Mouse (Mus musculus) forebrain, embryonic 16.5 days (tissue): ENCODE data around the gene Kcnb1. TPM values are rescaled to one million over a fixed set of nuclear protein-coding genes. Genes with fewer than 3 reads are reported as not detected.
A peak's percentile ranks its signal among the peaks of the same experiment; 100 is the strongest.

ENCODE experiments used
- ATAC-seq: fragments of 200-750 bp; cut with Nextera tagmentation; 2 replicates; pipeline ENCODE4 v1.8.0; 2017; ENCODE audit warnings: mild to moderate bottlenecking, moderate library complexity
- H3K27ac ChIP-seq: fragments of 300-500 bp; sonication (generic); 2 replicates; pipeline ENCODE4 v1.5.1; 2014; ENCODE audit warnings: low read length, control low read depth
- H3K27me3 ChIP-seq: fragments of 300-500 bp; sonication (generic); replicated peaks from 2 replicates; pipeline ENCODE4 v1.6.1; 2014; ENCODE audit warnings: low read length; ENCODE audit not compliant: control insufficient read depth, insufficient read depth
- H3K36me3 ChIP-seq: fragments of 300-500 bp; sonication (generic); 2 replicates; pipeline ENCODE4 v1.6.1; 2014; ENCODE audit not compliant: control insufficient read depth, insufficient read depth
- H3K4me1 ChIP-seq: fragments of 300-500 bp; sonication (generic); replicated peaks from 2 replicates; pipeline ENCODE4 v1.6.1; 2014; ENCODE audit warnings: low read length; ENCODE audit not compliant: control insufficient read depth, insufficient read depth
- H3K4me2 ChIP-seq: fragments of 300-500 bp; sonication (generic); 2 replicates; pipeline ENCODE4 v1.6.1; 2014; ENCODE audit warnings: mild to moderate bottlenecking, low read length, control low read depth
- H3K4me3 ChIP-seq: fragments of 300-500 bp; sonication (generic); replicated peaks from 2 replicates; pipeline ENCODE4 v1.5.1; 2014; ENCODE audit warnings: mild to moderate bottlenecking, low read length, control low read depth
- H3K9ac ChIP-seq: fragments of 300-500 bp; sonication (generic); replicated peaks from 2 replicates; pipeline ENCODE4 v1.6.1; 2014; ENCODE audit warnings: low read depth, low read length, control low read depth
- H3K9me3 ChIP-seq: fragments of 300-500 bp; sonication (generic); 2 replicates; pipeline ENCODE4 v1.6.1; 2016; ENCODE audit warnings: low read length; ENCODE audit not compliant: control insufficient read depth
- WGBS: fragments of 180-500 bp; shearing (Covaris S2); extraction: QIAGEN DNeasy Blood & Tissue Kit; methylation state at CpG from one replicate; pipeline ENCODE4 v1.1.7; 2014; 5-methylcytosine and 5-hydroxymethylcytosine counted together
- polyA plus RNA-seq: library from polyadenylated mRNA; unstranded; fragments of >200 nt; fragmentation: Nextera tagmentation; extraction: Ambion mirVana; gene quantifications from 2 replicates; pipeline ENCODE4 v1.2.1, GENCODE M21; 2015

The Kcnb1 gene
- polyA plus RNA-seq, 1 experiment from 2014 or later, result 3.2 TPM

DNA sequence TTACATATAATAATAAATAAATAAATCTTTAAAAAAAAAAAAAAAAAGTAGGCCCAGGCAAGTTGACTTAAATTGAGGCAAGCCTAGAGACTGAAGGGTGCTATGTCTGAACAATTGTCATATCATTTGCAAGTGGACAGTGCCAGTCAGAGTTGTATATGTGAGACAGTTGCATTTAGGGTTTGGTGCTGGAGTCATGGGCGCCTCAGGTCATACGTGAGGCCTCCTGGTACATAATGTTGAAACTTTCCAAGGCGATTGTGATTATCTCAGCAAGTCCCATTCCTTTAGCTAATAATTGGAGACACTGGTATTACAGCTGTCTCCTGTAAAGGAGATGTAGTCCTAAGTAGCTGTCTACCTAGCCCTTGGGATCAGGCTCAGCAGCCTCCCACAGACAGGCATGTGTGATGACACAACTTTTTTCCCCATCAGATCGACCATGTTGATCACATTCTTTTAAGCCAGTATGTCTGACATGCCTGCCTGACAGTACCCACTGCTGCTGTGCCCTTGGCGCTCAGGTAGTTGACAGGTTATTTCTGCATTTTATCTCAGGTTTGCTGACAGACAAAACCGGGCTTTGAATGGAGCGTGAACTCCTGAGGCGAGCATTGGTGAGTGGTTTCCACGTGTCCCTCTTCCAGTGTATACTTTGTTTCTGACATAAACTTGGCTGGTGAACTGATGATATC is 125.2 kb downstream of the Kcnb1 start:
- H3K4me1 ChIP-seq, result peaks cover 31% of the 10 kb centered on the region
- no peak for ATAC-seq
- whole genome bisulfite sequencing, result 20% methylated on average over 9 of the region's 9 CpGs

DNA sequence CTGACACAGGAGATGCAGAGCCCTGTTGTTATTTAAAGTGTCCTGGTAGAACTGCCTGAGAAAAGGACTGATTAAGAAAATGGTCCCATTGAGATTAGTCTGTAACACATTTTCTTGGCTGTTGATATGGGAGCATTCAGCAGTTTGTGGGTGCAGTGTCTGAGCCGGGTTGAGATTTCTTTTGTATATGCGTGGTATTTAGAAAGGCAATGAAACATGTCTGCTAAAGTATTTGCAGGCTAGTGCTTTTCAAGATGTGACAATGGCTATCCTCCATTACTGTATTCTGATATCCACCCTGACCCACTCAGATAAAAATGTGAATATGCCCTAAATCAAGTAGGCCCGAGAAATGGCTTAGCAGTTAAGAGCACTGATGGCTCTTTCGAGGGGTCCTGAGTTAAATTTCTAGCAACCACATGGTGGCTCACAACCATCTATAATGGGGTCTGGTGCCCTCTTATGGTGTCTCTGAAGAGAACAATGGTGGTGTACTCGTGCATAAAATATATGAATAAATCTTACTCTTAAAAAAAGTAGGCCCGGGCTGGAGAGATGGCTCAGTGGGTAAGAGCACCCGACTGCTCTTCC is 126.0 kb downstream of the Kcnb1 start:
- H3K4me1 ChIP-seq, result peaks cover 31% of the 10 kb centered on the region
- no peaks in the 10 kb centered on the region for H3K27me3 ChIP-seq
- no peak for ATAC-seq
- peaks cover 11% of the 10 kb centered on the region for H3K36me3 ChIP-seq
- under 1% methylated on average over 7 of the region's 7 CpGs for WGBS
- H3K9me3 ChIP-seq, result no peaks in the 10 kb centered on the region
- H3K4me3 ChIP-seq, result peak overlapping the region; percentile 61
- H3K4me2 ChIP-seq, result peak overlapping the region; percentile 74
- H3K9ac ChIP-seq, result peak overlapping the region; percentile 96
- H3K27ac ChIP-seq, result peak overlapping the region; percentile 74

More for the DNA sequence above, 125.2 kb downstream of the Kcnb1 start:
- H3K4me2 ChIP-seq, result peak overlapping the region; percentile 74
- no peak overlapping the region for H3K27ac ChIP-seq
- peak overlapping the region; percentile 61 for H3K4me3 ChIP-seq
- peaks cover 11% of the 10 kb centered on the region for H3K36me3 ChIP-seq
- H3K9ac ChIP-seq, result peak overlapping the region; percentile 49
- H3K27me3 ChIP-seq, result no peaks in the 10 kb centered on the region
- H3K9me3 ChIP-seq, result no peaks in the 10 kb centered on the region

DNA sequence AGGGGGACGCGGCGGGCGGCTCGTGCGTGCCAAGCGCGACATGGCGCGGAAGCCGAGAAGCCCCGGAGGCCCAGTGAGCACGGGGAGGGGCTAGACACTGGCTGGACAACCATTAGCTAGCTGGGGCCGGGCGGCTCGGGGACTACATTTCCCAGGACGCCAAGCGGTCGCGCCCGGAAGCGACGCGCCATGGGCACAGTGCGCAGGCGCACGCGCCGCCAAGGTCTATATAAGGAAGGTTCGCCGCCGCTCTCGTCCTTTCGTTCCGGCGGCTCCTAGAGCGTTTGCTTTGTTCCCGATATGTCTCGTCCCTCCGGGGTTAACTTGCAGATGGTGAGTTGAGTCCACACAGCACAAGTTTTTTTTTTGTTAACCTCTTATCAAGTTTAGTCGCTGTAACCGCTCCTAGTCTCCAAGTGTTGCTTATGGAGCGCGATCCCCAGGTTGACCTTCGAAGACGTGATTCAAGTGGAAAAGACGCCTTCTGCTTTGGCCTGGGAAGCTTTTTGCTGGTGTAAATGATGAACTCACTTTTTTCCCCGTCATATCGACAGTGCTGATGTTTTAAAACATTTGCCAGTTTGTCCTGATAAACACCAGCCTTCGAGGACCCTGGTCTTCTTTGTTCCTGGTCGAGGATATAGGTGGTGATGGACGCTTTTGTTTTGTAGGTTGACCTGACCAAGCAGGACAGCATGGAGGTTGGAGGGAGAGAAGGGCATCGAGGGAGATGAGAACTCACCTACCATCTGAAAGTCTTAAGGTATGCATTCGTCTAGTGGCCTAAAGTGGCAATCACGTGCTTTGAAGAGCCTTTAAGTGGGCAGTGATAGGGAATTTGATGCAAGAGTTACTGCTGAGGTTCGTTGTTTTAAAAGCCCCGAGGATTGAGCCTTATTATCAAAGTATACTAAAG is 126.7 kb downstream of the Kcnb1 start, which contains the start of gene Znfx1:
Gene Znfx1 (minus strand): TSS at position 51 of the 916 bp plus-strand sequence.
- Histone ChIP-seq H3K36me3 (peaks cover 12% of the 10 kb centered on the region), H3K4me2 (peak within 1 kb of the TSS; percentile 74), H3K4me1 (peaks cover 31% of the 10 kb centered on the region), H3K9ac (peak within 1 kb of the TSS; percentile 96), H3K27me3 (no peaks in the 10 kb centered on the region), H3K9me3 (no peaks in the 10 kb centered on the region), H3K27ac (peak within 1 kb of the TSS; percentile 88), H3K4me3 (peak within 1 kb of the TSS; percentile 61)
- under 1% methylated on average over 56 of the region's 57 CpGs for WGBS
- peak; percentile 93 for ATAC-seq

DNA sequence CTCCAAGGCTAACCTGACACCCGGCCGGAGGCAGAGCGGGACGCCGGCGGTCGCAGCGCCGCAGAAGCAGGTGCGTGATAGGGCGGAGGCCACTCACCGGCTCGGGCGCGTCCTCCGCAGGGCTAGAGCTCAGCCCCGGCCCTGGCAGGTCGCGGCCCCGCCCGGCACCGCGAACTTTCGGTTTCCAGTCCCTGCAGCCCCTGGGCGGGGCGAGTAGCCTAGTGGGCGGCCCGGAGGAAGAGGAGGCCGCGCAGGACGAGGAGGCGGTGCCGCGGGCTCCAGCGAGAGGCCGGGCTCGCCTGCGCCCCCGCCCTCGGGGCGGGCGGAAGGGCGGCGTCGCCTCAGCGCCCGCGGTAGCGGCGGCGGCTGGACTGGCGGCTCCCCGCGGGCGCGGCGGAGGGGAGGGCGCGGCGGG is 127.5 kb downstream of the Kcnb1 start:
- no peaks in the 10 kb centered on the region for H3K9me3 ChIP-seq
- peak overlapping the region; percentile 50 for H3K4me2 ChIP-seq
- peak overlapping the region; percentile 96 for H3K9ac ChIP-seq
- H3K4me3 ChIP-seq, result peak overlapping the region; percentile 61
- peak overlapping the region; percentile 88 for H3K27ac ChIP-seq
- peaks cover 31% of the 10 kb centered on the region for H3K4me1 ChIP-seq
- WGBS, result under 1% methylated on average over 38 of the region's 60 CpGs
- H3K36me3 ChIP-seq, result peaks cover 16% of the 10 kb centered on the region
- H3K27me3 ChIP-seq, result no peaks in the 10 kb centered on the region
- ATAC-seq, result peak; percentile 86

DNA sequence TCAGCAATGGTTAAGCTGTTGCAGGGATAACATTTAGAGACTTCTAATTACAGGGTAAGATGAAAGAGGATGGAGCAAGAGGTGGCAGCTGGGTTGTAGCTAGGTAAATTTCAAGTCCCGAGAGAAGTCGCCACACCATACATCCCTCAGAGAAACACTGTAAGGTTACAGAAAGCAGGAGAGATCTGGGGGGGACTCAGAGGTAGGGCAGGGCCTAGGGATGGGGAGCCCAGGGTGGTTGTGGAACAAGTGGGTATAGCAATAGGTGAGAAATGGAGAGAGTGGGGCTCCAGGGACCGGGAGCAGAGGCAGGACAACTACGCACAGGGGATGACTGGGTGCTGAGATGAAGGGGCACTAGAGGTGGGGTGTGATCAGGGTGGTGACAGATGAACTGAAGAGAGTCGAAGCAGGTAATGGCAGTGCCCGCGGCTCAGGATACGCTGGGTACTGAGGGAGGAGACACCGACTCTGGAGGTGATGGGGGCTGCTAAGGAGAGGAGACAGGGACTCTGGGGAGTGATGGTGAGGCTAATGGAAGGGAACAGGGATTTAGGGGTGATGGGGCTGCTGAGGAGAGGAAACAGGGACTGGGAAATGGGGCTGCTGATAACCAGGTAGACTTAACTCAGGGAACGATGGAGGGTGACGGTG is 128.4 kb downstream of the Kcnb1 start:
- no peak overlapping the region for H3K27ac ChIP-seq
- peak overlapping the region; percentile 96 for H3K9ac ChIP-seq
- H3K9me3 ChIP-seq, result no peaks in the 10 kb centered on the region
- peak overlapping the region; percentile 50 for H3K4me2 ChIP-seq
- no peak for ATAC-seq
- peak overlapping the region; percentile 61 for H3K4me3 ChIP-seq
- 18% methylated on average over 11 of the region's 11 CpGs for WGBS
- no peaks in the 10 kb centered on the region for H3K27me3 ChIP-seq
- peaks cover 31% of the 10 kb centered on the region for H3K4me1 ChIP-seq
- peaks cover 25% of the 10 kb centered on the region for H3K36me3 ChIP-seq

DNA sequence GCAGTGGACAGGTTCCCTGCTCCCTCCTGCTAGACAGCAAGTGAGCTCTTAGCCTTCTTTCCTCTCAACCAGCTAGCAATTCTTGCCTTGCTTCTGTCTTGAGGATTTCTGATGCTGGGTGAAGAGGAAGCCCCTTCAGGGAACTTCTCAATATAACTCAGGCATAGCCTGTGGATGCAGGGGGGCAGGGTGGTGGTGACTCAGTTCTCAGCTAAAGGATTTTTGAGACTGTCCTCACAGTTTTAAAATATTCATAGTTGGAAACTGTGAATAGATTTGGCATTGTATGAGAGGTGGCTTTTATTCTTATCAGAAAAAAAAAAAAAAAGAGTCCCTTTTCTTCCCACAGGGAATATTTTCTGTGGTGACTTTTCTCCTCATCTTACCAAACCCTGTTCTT is 129.2 kb downstream of the Kcnb1 start:
- no peak for ATAC-seq
- no peak overlapping the region for H3K27ac ChIP-seq
- H3K9ac ChIP-seq, result peak overlapping the region; percentile 32; the same call in 1 of the 2 replicates
- H3K4me2 ChIP-seq, result no peak overlapping the region
- H3K4me1 ChIP-seq, result peaks cover 30% of the 10 kb centered on the region
- H3K36me3 ChIP-seq, result peaks cover 27% of the 10 kb centered on the region
- no peak overlapping the region for H3K4me3 ChIP-seq
- H3K9me3 ChIP-seq, result no peaks in the 10 kb centered on the region
- H3K27me3 ChIP-seq, result no peaks in the 10 kb centered on the region

DNA sequence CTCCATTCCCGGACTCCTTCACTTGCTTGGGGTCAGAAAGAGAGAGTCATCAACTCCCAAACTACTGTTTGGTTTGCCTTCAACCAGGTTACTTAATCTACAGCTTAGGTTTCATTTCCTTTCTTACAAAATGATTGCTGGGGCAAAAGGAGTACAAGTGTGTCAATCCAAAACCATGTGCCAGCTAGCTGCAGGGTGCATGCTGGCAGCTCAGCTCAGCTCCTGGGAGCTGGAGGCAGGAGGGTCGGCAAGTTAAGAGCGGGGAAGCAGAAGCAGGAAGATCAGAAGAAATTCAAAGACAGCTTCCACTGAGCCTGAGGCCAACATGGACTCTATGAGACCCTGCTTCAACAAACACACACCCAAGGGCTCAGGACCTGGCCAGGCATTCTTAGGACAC is 129.6 kb downstream of the Kcnb1 start:
- Histone ChIP-seq H3K36me3 (peaks cover 27% of the 10 kb centered on the region), H3K4me3 (no peak overlapping the region), H3K27ac (no peak overlapping the region), H3K9ac (peak overlapping the region; percentile 32; the same call in 1 of the 2 replicates), H3K4me1 (peaks cover 26% of the 10 kb centered on the region), H3K9me3 (no peaks in the 10 kb centered on the region), H3K27me3 (no peaks in the 10 kb centered on the region), H3K4me2 (no peak overlapping the region)
- ATAC-seq, result no peak
- 71% methylated on average over 3 of the region's 3 CpGs for WGBS

DNA sequence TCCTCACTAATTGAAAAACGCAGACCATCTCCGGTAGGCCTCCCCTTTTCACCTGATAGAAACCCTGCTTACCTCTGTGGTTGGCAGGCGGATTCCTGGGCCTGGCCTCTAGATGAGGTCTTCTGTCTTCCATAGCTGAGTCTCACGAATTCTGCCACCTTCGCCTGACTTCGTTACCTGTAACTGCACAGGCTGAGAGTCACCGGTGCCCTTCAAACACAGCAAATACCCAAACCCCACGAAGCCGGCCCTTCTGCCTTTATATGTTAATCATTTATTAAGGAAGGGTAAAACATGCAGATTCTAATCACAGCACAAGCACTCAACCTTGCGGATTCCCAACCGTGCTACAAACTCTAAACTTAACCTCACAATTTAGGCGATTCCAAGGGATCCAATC is 130.0 kb downstream of the Kcnb1 start:
- Histone ChIP-seq H3K4me3 (no peak overlapping the region), H3K27ac (no peak overlapping the region), H3K9me3 (no peaks in the 10 kb centered on the region), H3K4me1 (peaks cover 22% of the 10 kb centered on the region), H3K27me3 (no peaks in the 10 kb centered on the region), H3K9ac (no peak overlapping the region), H3K4me2 (no peak overlapping the region), H3K36me3 (peaks cover 27% of the 10 kb centered on the region)
- ATAC-seq, result no peak
- WGBS, result 69% methylated on average over 12 of the region's 12 CpGs
